Mouse (Mus musculus): ENCODE measurements at regions not wholly inside any gene's neighbourhood (a gene's known extent, or its start where the extent isn't known, plus 50 kb on each side); places are given as distances from the start of the nearest gene placed in this dataset.

- peak; percentile 16 to 22 for DNase-seq (ENCODE audit: low spot score in 2 of 2)
These were observed 166.9 kb downstream of the Bmp7 start for GRCm38 (mm10) chr2:172773176-172773575.

- DNase-seq (ENCODE audit: low spot score in 2 of 2): no peak
These were observed 163.6 kb downstream of the Bmp7 start for GRCm38 (mm10) chr2:172776485-172776884.

- DNase-seq (ENCODE audit: low spot score in 2 of 2): no peak
These were observed 162.3 kb downstream of the Bmp7 start for GRCm38 (mm10) chr2:172777774-172778173.

- no peak for DNase-seq (ENCODE audit: low spot score in 2 of 2)
These were observed 161.0 kb downstream of the Bmp7 start for GRCm38 (mm10) chr2:172779096-172779495.

GRCm38 (mm10) chr2:172782686-172783085 lies 157.4 kb downstream of the Bmp7 start:
- no peak for DNase-seq (ENCODE audit: low spot score in 2 of 2)

GRCm38 (mm10) chr2:172786297-172786696 lies 153.8 kb downstream of the Bmp7 start:
- DNase-seq (ENCODE audit: low spot score in 2 of 2): no peak

GRCm38 (mm10) chr2:172787203-172787944 lies 152.7 kb downstream of the Bmp7 start:
- no peak for DNase-seq (ENCODE audit: low spot score in 2 of 2)

GRCm38 (mm10) chr2:172789260-172789659 lies 150.9 kb downstream of the Bmp7 start:
- no peak for DNase-seq (ENCODE audit: low spot score in 2 of 2)

GRCm38 (mm10) chr2:172792555-172792954 lies 147.6 kb downstream of the Bmp7 start:
- DNase-seq (ENCODE audit: low spot score in 2 of 2): no peak

- no peak for DNase-seq (ENCODE audit: low spot score in 2 of 2)
These were observed 146.1 kb downstream of the Bmp7 start for GRCm38 (mm10) chr2:172793991-172794390.

- no peak for DNase-seq (ENCODE audit: low spot score in 2 of 2)
These were observed 145.3 kb downstream of the Bmp7 start for GRCm38 (mm10) chr2:172794771-172795170.

- no peak for DNase-seq (ENCODE audit: low spot score in 2 of 2)
These were observed 144.0 kb downstream of the Bmp7 start for GRCm38 (mm10) chr2:172796104-172796503.

GRCm38 (mm10) chr2:172796955-172797354 lies 143.2 kb downstream of the Bmp7 start:
- no peak for DNase-seq (ENCODE audit: low spot score in 2 of 2)

GRCm38 (mm10) chr2:172799951-172800350 lies 140.2 kb downstream of the Bmp7 start:
- DNase-seq (ENCODE audit: low spot score in 2 of 2): no peak

GRCm38 (mm10) chr2:172800801-172801200 lies 139.3 kb downstream of the Bmp7 start:
- DNase-seq (ENCODE audit: low spot score in 2 of 2): no peak

GRCm38 (mm10) chr2:172801804-172802203 lies 138.3 kb downstream of the Bmp7 start:
- DNase-seq (ENCODE audit: low spot score in 2 of 2): no peak

GRCm38 (mm10) chr2:172807446-172807845 lies 132.7 kb downstream of the Bmp7 start:
- DNase-seq (ENCODE audit: low spot score in 2 of 2): no peak

- no peak for DNase-seq (ENCODE audit: low spot score in 2 of 2)
These were observed 130.8 kb downstream of the Bmp7 start for GRCm38 (mm10) chr2:172809306-172809705.

- DNase-seq (ENCODE audit: low spot score in 2 of 2): no peak
These were observed 126.8 kb downstream of the Bmp7 start for GRCm38 (mm10) chr2:172813319-172813718.

GRCm38 (mm10) chr2:172813906-172814305 lies 126.2 kb downstream of the Bmp7 start:
- no peak for DNase-seq (ENCODE audit: low spot score in 2 of 2)

- no peak for DNase-seq (ENCODE audit: low spot score in 2 of 2)
These were observed 125.0 kb downstream of the Bmp7 start for GRCm38 (mm10) chr2:172815146-172815545.

GRCm38 (mm10) chr2:172817058-172817745 lies 122.9 kb downstream of the Bmp7 start:
- no peak for DNase-seq (ENCODE audit: low spot score in 2 of 2)
